Mouse (Mus musculus): ENCODE data around the gene Lrrc63.

Lrrc63 gene

GRCm38 (mm10) chr14:75138503-75138902 is 7.8 kb upstream of the Lrrc63 start:
- no peak for DNase-seq (ENCODE audit: low spot score in 2 of 2)

GRCm38 (mm10) chr14:75136119-75136966 is 5.7 kb upstream of the Lrrc63 start:
- peak; percentile 11 to 17 for DNase-seq (ENCODE audit: low spot score in 2 of 2)

GRCm38 (mm10) chr14:75131324-75131935 is 749 bp upstream of the Lrrc63 start:
- DNase-seq (ENCODE audit: low spot score in 2 of 2) = no peak

DNA sequence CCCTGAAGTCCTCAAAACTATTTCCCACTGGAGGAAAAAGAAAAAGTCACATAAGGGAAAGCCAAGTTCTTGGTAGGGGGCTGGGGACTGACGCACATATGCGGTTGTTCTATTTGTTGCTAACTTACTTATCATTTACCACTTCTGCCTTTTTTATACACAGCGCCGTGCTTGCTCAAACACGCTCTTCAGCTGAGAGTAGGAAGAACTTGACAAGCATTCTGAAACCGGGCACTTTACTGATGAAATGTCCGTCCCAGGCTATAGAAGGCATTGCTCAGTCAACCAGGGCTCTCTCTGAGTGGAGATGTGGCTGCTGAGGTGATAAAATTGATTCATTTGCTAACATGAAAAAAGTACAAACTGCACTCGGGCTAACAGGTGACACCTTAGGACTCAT is 9.0 kb downstream of the Lrrc63 start:
- no peak for DNase-seq (ENCODE audit: low spot score in 2 of 2)

- no peak for DNase-seq (ENCODE audit: low spot score in 2 of 2)
These were observed 27.7 kb downstream of the Lrrc63 start for GRCm38 (mm10) chr14:75102956-75103355.

DNA sequence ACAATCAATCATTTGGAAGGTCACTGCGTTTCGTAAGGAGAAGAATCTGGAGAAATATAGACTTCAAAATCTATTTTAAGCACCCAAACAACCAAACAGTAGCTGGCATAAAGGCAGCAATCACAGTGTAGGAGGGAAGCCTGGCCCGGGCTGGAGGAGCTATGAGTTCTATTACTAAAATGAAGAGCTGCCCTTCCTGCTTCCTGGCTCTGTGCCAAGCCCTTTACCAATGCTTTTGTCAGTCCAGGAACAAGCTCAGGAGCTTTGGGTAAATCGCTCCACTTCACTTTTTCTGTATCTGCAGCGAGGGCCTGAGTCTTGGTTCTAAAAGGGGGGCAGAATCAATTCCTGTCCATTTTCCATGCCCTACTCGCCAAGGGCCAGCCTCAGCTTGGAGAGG is 52.7 kb downstream of the Lrrc63 start:
- no peak for DNase-seq (ENCODE audit: low spot score in 2 of 2)

GRCm38 (mm10) chr14:75075299-75076180 is 55.1 kb downstream of the Lrrc63 start:
- DNase-seq (ENCODE audit: low spot score in 2 of 2) = no peak

DNA sequence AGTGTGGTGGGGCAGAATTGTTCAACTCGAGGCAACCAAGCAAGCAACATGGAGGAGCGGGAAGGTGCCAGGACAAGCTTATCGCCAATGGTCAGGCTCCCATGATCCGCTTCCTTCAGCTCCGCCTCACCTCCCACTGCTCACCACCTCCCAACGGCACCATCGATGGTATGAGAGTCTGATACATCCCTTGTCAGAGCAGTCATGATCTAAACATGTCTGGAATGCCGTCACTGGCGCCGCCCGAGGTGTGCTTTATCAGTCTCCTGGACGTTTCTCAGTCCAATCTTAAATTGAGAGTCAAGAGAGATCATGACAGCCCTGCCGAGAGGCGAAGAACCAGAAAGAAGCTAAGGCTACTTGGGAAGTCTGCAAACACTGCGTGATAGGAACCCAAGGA is 59.6 kb downstream of the Lrrc63 start:
- no peak for DNase-seq (ENCODE audit: low spot score in 2 of 2)

DNA sequence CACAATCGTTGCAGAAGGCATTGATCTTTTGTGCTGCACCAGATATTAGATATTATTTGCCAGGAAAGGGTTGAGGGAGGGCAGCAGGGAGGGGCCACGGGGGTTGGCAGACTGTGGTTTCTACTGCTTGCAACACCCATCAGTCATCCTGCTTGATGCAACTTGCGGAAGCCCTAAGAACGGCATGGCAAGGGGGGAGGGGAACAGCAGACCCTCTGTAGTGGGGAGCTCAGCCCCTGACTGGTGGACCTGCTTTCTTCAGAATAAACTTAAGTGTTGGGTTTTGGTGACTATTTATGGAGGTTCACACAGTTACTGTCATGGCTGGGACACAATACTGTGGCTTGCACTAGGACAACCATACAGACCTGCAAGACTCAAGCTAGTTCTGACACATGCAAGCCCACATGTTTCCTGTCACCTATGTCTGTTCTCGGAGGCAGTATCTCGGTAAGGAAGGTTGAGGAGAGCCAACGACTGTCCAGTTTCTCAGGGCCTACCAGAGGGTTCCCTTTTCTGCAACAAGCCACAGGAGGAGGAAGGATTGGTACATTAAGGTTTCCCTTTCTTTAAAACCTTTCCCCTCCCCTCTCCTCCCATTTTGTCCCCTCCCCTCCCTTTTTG is 61.2 kb downstream of the Lrrc63 start:
- peak; percentile 62 to 73 for DNase-seq (ENCODE audit: low spot score in 2 of 2)

DNA sequence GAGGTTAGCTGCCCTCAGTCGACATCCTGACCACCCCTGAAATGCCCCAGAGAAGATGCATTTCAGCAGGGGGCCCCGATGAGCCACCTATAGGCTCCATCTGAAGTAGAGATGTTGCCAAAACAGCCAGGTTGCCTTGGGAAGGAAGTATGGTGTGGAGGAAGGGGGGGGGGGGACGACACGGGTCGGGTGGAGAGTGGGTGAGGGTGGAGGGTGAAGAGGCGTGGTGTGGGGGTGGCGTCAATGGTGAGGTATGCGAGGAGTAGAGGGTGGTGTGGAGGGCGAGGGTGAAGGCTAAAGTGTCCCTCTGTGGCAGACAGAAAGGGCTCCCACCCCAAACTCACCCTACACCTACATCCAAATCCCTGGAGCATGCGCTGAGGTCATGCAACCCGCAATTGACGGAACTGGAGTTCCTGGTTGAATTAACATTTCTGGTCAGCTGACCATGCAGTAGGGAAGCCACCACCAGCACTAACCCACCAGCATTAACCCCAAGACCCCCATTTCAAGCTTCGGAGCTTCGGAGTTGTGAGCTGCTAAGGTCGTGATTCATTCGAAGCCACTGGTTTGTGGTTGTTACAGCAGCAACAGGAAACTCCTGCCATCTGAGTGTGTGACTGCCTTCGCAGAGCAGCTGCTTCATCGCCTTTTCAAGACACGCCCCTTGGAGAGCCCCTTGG is 62.1 kb downstream of the Lrrc63 start:
- DNase-seq (ENCODE audit: low spot score in 2 of 2) = peak; percentile 81 to 83

DNA sequence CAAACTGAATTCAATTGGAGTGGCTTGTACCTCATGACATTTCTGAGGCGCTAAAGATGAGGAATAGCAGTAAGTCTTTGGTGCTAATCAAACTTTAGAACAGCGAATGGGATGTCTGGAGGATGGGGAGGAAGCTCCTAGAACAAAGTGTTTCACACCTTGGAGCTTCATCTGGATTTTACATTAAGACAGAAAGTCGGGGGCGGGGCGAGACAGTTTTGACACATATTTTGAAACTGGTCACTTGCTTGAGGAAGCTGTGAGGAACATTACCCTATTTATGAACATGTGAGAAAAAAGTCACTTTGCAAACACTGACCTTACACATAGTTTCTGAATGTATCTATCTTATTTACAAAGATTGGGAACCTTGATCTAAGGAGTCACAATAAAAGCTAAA is 65.5 kb downstream of the Lrrc63 start:
- DNase-seq (ENCODE audit: low spot score in 2 of 2) = no peak

- peak in 1 of 2 experiments; percentile 62 for DNase-seq (ENCODE audit: low spot score in 2 of 2)
These were observed 66.2 kb downstream of the Lrrc63 start for GRCm38 (mm10) chr14:75064520-75064919.

GRCm38 (mm10) chr14:75063936-75064335 is 66.7 kb downstream of the Lrrc63 start:
- DNase-seq (ENCODE audit: low spot score in 2 of 2) = no peak

DNA sequence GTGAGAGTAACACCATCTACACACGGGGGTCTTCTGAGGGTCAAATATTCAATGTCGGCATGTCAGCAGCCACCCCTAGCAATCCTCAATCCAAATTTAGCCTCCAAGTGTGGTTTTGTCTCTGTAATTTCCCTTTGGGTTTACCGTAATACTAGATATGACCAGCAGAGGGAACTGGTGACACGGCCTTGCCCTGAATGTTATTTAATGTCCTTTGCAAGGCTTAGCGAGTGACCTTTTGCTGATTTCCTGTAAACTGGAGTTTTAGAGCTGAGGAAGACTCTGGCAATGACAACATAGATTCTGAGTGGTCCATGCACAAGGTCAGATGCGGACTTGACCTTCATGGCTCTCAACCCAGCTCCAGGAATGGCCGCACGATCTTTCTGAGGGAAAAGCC is 70.1 kb downstream of the Lrrc63 start:
- DNase-seq (ENCODE audit: low spot score in 2 of 2) = peak; percentile 46 to 47

DNA sequence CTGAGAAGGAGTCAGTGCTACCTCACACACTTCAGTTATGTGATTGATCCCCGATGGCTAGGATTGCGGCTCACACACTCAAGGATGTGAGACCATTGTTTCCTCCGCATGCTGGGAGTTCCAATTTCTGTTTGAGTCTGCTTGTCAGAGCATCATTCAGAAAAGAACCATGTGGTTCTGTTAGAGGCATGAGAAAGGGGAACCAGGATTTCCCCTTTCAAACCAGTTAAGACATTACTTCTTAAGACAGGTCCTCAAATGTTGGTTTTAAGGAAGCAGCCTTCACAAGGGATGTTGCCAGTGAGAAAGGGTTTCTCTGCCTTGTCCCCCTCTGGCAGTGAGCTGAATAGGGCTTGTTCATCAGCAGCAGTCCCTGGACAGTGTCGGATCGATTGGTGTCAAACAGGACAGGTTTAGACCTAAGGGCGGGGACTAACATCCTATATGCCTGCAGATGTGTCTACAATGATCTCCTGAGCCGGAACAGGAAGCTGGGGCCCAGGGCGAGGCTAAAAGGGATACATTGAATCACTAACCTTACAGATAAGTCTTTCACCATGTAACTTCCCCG is 73.7 kb downstream of the Lrrc63 start:
- DNase-seq (ENCODE audit: low spot score in 2 of 2) = peak; percentile 21 to 50

DNA sequence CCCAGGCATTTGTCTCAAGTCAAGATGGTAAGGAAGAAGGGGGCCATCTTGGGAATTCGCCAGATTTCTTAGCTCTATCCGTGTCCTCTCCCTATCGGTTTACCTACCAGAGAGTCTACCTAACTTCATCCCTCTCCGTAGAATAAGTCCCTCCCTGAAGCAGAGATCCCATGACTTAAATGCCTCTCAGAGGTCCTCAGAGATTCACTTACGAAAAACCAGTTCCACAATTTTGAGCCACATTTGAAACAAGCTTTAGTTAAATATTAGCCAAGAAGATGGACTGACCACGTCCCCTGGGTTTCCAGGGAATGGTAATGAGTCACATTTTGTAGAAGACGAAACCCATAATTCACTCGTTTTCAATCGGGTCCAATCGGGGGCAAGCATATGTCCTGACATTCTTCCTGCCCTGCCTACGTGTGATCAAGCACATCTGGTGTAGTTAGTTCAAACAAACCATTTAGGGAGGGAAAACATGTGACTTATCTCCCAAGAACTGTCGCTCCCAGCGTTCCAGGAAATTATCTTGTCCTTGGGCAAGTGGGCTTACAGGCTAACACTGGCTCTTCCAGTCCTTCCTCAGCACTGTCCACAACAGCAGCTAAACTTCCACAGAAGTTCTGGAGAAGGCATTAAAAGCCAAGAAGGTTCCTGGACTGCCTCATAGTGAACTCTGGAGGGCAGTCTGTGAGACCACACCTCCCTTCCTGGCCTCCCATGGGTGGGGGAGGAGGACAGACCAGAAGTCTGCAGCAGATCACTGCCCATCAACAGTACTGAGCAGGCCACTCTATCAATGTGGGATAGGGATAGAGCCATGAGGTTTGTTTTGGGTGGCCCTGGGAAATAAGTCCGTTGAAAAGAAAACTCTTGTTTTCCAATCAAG is 76.0 kb downstream of the Lrrc63 start:
- DNase-seq (ENCODE audit: low spot score in 2 of 2) = no peak

- DNase-seq (ENCODE audit: low spot score in 2 of 2) = no peak
These were observed 78.2 kb downstream of the Lrrc63 start for GRCm38 (mm10) chr14:75052451-75052850.

DNA sequence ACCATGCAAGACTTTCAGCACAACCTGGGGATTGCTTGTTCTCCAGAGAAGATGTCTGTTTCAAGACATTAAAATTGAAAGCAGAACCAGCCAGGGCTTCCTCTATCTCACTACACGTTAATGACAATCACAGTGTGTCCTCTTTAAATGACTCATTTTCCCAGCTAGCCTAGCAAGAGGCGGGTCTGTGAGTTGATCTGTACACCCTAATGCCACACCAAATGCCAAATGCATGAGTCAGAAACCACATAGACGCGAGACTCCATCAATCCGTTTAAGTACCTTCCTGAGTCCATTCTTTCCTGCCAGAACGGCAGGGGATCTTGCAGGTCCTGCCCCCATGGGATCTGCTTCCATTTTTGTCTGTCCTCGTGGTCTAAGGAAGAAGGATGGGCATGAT is 85.5 kb downstream of the Lrrc63 start:
- peak in 1 of 2 experiments; percentile 30 for DNase-seq (ENCODE audit: low spot score in 2 of 2)

- no peak for DNase-seq (ENCODE audit: low spot score in 2 of 2)
These were observed 95.2 kb downstream of the Lrrc63 start for GRCm38 (mm10) chr14:75035431-75035830.
